Mouse (Mus musculus): Measurements from ENCODE around the gene Cpn2. TPM values are rescaled to one million over a fixed set of nuclear protein-coding genes. Genes with fewer than 3 reads are reported as not detected.

Cpn2 gene
- total RNA-seq, 2 experiments from 2014 or later, result 0.10 to 0.13 TPM

- DNase-seq, result no peak
These were observed 11.1 kb upstream of the Cpn2 start for GRCm38 (mm10) chr16:30278406-30278805.

DNA sequence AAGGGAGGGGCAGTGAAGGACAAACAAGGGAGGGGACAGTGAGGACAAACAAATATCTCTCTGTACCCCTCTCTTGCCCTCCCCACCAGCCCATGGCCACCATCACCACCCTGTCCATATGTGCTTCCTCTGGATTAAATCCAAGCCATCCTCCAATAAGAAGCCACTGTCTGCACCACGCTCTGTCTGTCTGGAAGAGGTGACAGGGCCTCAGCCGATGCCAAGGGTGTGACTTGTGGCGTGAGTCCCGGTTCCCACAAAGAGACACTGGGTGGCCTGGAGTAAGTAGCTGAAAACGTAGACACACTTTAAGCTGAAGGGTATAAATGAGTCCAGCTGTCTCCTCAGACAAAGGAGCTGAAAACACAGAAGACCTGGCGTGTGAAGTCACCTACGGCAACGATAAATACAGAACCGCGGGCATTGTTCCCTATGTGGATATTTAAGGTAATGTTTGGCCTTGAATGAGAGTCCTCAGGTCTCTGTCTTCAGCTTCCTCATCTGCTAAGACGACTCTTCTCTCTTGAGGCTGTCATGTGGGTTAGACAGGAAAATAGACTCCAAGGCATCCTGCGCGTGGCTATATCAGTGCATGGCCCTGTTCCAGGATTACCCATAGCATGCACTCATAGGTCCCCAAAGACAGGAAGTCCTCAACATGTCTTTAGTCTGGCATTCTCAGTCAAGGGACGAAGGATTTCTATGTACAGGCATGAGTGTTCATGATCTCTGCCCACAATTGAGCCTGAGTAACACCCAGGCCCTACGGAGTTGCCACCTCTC is 8.4 kb upstream of the Cpn2 start:
- DNase-seq, result peak in 1 of 2 experiments; percentile 24

GRCm38 (mm10) chr16:30273065-30273464 is 5.8 kb upstream of the Cpn2 start:
- DNase-seq, result no peak

- no peak for DNase-seq
These were observed 4.8 kb upstream of the Cpn2 start for GRCm38 (mm10) chr16:30271941-30272595.

DNA sequence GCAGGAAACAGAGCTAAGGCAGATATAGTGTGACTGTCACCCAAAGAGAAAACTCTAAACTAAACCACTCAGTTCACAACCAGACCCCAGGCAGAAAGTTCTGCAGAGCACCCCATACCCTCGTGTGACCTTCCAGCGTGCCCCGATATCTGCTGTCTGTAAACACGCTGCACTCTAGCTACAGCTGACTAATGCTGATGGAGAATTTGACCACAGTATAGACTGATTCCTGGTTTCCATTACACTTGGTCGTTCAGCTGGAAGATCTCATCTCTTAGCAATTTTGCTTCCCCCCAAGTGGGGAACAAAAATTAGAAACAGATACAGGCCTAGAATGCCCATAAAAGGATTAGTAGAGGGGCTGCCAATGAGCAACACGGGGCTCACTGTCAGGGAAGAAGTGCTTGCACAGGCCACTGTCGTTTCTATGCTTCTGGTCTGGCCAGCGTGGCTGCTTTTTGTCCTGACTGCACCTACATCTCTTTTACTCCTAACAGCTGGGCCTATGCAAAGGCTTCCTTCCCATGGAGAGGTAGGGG is 4.0 kb upstream of the Cpn2 start:
- DNase-seq, result no peak

DNA sequence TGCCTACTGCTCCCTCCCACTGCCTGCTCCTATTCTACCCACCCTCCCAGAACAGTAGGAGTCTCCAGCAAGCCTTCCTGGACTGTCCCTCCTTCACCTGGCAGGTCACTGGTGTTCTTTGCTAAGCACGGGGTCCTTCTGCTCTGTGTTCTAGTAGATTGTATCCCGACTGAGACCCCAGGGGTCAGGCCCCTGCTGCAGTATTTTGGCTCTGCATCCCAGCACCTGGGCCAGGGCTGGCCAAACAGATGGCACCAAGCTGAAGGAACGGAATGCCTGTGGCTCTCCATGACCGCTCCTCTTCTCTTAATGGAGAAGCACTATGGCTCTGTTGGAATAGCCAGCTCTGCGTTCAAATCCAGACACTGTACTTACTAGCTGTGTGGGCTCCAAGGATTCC is 738 bp downstream of the Cpn2 start:
- no peak for DNase-seq

- no peak for DNase-seq
These were observed 1.7 kb downstream of the Cpn2 start for GRCm38 (mm10) chr16:30265611-30266010.

- no peak for DNase-seq
These were observed 4.1 kb downstream of the Cpn2 start for GRCm38 (mm10) chr16:30263156-30263555.

DNA sequence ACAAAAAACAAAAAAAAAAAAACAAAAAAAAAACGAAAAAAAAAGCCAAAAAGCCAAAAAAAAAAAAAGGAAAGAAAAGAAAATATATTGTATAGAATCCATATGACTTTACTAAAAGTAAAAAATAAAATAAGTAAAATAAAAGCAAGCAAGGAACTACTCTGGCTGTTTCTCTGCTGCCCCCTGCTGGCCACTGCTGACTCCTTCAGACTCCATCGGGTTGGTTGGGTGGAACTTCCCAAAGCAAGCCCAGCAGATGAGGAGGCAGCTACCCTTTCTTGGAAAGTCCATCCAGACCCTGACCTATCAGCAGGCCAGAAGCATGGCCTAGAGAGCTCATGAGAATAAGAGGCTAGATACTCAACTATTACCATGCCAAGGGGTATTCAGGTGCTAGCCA is 4.6 kb downstream of the Cpn2 start:
- DNase-seq, result peak; percentile 52 to 87

DNA sequence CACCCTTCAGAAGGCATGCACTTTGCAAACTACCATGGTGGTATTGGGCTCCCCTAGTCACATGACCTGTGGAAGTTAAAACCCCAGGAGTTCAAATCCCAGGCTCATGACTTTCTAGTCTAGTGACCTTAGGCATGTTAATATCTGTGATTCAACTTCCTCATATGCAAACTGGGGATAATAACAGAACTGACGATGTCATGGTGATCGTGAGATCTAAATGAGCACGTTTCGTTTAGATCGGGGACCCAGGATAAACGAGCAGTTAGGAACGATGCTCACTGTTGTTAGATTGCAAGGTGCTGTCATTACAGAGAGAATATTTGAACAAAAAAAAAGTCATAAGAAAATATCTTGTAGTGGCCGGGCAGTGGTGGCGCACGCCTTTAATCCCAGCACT is 5.1 kb downstream of the Cpn2 start:
- no peak for DNase-seq

- DNase-seq, result peak in 1 of 2 experiments; percentile 47
These were observed 6.0 kb downstream of the Cpn2 start for GRCm38 (mm10) chr16:30261341-30261740.

DNA sequence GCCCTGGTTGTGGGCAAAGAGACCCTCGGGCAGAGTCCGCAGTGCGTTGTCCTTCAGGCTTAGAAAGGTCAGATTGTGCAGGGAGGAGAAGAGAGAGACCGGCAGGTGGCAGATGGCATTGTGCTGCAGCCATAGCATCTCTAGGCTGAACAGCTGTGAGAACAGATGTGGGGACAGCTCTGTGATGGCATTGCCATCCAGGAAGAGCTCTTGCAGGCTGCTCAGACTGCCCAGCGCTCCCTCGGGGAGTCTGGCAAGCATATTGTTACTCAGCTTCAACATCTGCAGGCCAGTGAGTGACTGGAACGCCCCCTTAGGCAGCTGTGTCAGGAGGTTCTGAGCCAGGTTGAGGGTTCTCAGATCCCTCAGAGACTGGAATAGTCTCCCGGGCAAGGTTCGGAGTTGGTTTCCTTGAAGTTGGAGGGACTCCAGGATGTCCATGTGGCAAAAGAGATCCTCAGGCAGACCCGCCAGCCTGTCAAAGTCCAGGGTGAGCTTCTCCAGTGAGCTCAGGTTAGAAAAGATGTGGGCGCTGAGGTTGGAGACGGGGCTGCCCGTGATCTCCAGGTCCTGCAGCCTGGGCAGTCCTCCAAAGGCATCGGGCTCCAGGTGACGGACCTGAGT is 7.2 kb downstream of the Cpn2 start:
- DNase-seq, result peak in 1 of 2 experiments; percentile 22

GRCm38 (mm10) chr16:30259444-30259843 is 7.9 kb downstream of the Cpn2 start:
- DNase-seq, result peak in 1 of 2 experiments; percentile 72

- no peak for DNase-seq
These were observed 8.9 kb downstream of the Cpn2 start for GRCm38 (mm10) chr16:30258441-30258840.

DNA sequence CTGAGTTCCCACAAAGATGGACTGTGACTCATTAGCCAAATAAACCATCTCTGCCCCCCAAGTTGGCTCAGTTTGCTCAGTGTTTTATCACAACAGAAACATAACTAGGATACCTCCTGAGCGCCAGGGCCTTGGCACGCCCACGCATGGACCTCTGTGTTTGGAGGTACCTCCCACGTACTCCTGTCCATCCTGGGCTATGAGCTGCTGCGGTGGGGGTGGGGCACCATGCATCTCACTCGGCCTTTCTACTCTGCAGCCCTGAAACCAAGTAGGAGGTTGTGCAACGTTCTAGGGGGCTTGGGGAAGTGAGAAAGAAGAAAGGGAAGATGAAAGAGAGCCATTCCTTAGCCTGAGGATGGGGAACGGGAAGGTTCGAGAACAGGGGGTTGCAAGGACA is 9.6 kb downstream of the Cpn2 start:
- no peak for DNase-seq

DNA sequence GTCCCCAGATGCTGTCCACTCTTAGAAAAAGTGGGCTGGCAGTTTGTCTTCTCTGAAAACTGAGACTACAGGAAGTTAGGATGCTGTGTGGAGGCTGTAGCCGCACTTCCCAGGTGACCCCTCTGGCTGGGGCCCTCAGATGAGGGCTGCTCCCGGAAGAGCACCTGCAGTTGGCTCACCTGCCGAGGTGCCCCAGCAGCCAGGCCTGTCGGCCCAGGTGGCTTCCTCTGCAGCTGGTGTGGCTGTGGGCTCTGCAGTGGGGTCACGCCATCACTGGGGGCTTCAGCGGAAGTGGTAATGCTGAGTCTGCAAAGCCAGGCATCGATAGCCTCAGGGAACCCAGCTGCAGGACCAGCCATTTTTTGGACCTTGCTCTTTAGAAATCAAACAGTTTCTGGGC is 12.2 kb downstream of the Cpn2 start:
- no peak for DNase-seq

- DNase-seq, result no peak
These were observed 13.4 kb downstream of the Cpn2 start for GRCm38 (mm10) chr16:30253900-30254299.

DNA sequence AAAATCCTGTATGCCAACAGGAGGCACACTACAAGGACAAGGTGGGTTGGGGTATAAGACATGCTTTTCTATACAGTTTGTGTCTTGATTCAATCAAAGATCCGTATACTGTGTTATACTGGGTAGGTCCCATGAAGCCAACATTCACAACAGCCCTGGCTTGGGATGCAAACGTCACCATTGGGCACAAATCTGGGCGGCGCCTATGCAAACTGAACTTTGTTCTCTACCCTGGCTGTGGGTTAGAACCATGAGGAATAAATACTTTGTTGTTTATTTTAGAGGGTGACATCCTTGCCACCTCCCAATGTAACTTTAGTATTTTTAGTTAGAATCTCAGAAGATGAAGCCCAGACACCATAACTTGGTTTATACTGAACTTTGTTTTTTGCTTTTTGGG is 13.9 kb downstream of the Cpn2 start:
- DNase-seq, result no peak

GRCm38 (mm10) chr16:30252003-30252418 is 15.3 kb downstream of the Cpn2 start:
- DNase-seq, result peak; percentile 84 to 88

- DNase-seq, result no peak
These were observed 23.1 kb downstream of the Cpn2 start for GRCm38 (mm10) chr16:30244037-30244700.

- no peak for DNase-seq
These were observed 25.7 kb downstream of the Cpn2 start for GRCm38 (mm10) chr16:30241623-30242022.

DNA sequence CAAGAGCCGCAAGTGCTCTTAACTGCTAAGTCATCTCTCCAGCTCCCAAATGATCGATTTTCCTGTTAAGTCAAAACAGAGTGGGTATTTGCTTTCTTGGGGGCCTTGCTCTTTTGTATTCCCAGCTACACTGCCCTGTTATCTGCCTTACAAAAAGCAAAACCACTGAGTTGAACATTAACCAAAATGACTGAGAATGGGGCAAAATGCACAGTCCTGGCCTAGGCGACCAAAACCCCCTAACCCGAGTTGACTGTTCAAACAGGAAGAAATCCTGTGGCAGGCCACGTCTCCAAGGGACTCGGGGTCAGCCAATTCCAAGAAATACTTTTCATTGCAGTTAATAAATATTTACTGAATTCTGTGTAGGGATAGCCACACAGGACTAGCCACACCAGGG is 28.5 kb downstream of the Cpn2 start:
- no peak for DNase-seq

Data from heart, adult 18-20 months (tissue).